Mouse (Mus musculus) T-helper 17 cell (primary cell): ENCODE data around the gene 9930111J21Rik2.

Experiments
- in situ Hi-C, 2 experiments: fragments of 300-600 bp; cut with MboI, MseI; formaldehyde crosslinking; loops; 1 replicate in 1 of 2; 2 replicates in 1 of 2; pipeline ENCODE4 v1.15.1; 2025; ENCODE audit warnings: high pct_unique_total_duplicates in 2 of 2

The 9930111J21Rik2 gene

GRCm38 (mm10) chr11:49051093-49051891 is at the start of gene 9930111J21Rik2:
Gene 9930111J21Rik2, minus strand, starts transcription at chr11:49051242.
- in situ Hi-C loops = loop anchor here (5.0 kb wide), 2 partner anchors 36 to 74 kb away; partner anchors contain the start of genes 9930111J21Rik1 (in 1 of the 2) and Olfr56 (in 1 of the 2)

- in situ Hi-C loops = no loop called here
Measured at GRCm38 (mm10) chr11:49100409-49100808, 49.4 kb upstream of the 9930111J21Rik2 start.

GRCm38 (mm10) chr11:49095367-49095766 is 44.3 kb upstream of the 9930111J21Rik2 start:
- in situ Hi-C loops = loop anchor here in 1 of 2 experiments (5.0 kb wide), 4 partner anchors 38 to 308 kb away; partner anchors contain the start of gene Irgm1

DNA sequence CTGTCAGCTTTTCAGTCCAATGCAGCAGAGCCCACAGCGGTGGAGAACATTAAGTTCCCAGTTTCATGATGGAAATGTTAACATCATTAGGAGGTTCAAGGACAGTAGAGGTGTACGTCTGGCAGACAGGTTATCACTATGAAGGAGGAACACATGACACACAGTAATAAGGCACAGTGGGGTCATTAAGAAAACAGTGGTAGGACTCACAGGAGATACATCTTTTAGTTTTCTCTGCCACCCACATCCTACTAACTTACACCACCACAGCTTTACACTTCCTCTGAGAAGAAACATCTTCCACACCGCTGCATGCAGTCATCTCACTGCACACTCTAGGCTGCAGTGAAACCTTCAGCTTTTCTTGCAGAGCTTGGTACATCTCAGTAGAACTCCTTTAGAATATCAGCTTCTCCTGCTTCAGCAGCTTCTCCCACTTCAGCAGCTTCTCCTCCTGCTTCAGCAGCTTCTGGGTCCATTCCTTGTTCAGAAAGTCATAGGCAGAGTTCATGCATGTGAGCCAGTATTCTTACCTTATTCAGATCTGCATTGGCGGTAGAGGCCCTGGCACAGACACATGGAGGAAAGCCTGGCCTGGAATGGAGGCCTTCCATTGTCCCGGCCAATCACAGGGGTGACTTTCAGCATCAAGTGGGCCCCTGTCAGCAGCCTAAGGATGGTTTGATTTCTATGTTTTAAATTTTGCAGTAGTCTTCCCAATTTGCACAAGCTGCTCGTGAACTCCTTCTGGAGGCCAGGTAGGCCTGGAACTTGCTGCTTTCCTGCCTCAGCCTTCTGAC is 43.0 kb upstream of the 9930111J21Rik2 start:
- in situ Hi-C loops = no loop called here

GRCm38 (mm10) chr11:49092786-49093185 is 41.7 kb upstream of the 9930111J21Rik2 start:
- in situ Hi-C loops = no loop called here

DNA sequence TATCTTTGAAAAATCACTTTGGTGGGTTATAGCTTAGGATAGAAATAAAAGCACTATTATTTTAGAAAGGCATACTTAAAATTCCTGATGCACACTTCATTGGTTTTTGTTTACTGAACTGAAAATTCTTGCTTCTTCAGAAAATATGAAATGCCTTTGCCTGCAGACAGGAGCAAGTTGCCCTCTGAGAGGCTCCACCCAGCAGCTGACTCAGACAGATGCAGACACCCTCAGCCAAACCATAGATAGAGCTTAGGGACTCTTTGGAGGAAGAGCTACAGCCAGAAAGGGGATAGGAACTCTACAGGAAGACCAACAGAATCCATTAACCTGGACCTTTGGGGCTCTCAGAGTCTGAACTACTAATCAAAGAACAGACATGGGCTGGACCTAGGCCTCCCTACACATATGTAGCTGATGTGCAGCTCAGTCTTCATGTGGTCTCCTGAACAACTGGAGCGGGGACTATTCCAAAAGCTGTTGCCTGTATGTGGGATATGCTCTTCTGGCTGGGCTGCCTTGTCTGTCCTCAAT is 41.1 kb upstream of the 9930111J21Rik2 start:
- in situ Hi-C loops = no loop called here

DNA sequence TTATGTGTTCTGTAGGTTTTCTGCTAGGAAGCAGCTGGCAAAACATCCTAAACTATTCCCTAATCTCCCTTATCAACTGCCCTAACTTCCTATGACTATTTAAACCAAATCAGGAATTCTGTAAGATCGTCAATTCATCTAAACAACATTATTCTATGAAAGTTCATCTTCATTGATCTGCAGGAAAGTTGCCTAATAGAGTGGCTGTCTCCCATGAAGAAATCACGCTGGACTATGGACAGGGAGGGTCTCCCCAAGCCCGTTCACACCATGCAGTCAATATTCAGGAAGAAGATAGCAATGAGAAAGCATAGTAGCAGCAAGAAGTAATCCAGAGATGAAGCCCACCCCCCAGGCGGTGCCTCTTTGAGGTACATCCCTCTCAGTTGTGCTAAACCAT is 40.1 kb upstream of the 9930111J21Rik2 start:
- in situ Hi-C loops = no loop called here

- in situ Hi-C loops = no loop called here
Measured at GRCm38 (mm10) chr11:49090551-49090950, 39.5 kb upstream of the 9930111J21Rik2 start.

GRCm38 (mm10) chr11:49089735-49090507 is 38.9 kb upstream of the 9930111J21Rik2 start:
- in situ Hi-C loops = loop anchor here in 1 of 2 experiments (5.0 kb wide), 1 partner anchor 38 kb away; the partner anchor contains the start of gene 9930111J21Rik2

GRCm38 (mm10) chr11:49088990-49089652 is 38.1 kb upstream of the 9930111J21Rik2 start:
- in situ Hi-C loops = loop anchor here in 1 of 2 experiments (5.0 kb wide), 1 partner anchor 37 kb away; the partner anchor contains the start of gene 9930111J21Rik2

DNA sequence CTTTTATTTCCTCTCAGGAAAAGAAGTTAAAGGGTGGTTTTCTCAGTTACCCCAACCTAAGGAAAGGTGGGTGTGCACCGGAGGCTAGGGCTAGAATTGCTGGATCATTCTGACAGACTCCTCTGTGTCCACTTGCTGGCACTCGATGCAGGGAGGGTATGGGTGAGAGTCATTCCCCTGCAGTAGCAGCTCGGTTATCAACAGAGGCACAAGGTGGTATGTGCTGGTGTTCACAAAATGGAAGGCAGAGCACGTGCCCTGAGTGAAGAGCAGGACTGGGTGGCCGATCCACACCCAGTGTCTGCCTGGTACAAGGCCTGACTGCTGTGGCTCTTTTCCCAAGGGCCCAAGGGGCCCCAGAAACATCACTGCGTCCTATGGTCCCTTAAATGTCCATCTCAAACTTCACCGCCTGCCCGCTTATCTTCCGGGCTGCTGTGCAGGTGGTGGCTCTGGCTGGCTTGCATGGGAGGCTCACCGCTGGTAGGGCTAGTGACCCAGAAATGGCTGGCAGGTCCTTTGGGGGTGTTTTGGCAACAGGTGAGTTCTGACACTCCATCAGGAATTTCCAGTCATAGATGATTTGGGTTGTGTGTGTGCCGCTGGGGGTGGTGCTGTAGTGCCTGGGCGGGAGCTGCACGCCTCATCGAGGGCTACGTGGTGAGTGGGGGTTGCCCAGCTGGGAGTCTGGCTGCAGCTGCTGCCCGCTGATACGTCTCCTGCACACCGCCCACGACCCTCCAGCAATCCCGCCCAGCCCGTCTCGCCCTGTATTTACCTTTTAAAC is 37.0 kb upstream of the 9930111J21Rik2 start:
- in situ Hi-C loops = loop anchor here in 1 of 2 experiments (5.0 kb wide), 1 partner anchor 36 kb away; the partner anchor contains the start of gene 9930111J21Rik2

- in situ Hi-C loops = loop anchor here in 1 of 2 experiments (5.0 kb wide), 1 partner anchor 35 kb away; the partner anchor contains the start of gene 9930111J21Rik2
Measured at GRCm38 (mm10) chr11:49086858-49087361, 35.9 kb upstream of the 9930111J21Rik2 start.

GRCm38 (mm10) chr11:49084875-49085274 is 33.8 kb upstream of the 9930111J21Rik2 start:
- in situ Hi-C loops = loop anchor here in 1 of 2 experiments (5.0 kb wide), 1 partner anchor 33 kb away; the partner anchor contains the start of gene 9930111J21Rik2

DNA sequence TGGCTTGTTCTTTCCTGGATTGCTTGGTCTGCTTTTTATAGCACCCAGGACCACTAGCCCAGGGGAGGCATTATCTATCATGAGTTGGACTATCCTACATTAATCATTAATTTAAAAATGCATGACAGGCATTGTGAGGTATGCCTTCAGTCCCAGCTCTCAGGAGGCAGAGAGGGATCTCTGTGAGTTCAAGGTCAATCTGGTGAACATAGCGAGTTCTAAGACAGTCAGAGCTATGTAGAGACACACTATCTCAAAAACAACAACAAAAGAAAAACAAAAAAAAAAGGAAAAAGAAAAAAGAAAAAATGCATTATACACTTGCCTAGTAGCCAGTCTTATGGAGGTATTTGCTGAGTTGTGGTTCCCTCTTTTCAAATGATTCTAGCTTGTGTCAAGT is 33.3 kb upstream of the 9930111J21Rik2 start:
- in situ Hi-C loops = no loop called here

GRCm38 (mm10) chr11:49083808-49084207 is 32.8 kb upstream of the 9930111J21Rik2 start:
- in situ Hi-C loops = no loop called here

- in situ Hi-C loops = no loop called here
Measured at GRCm38 (mm10) chr11:49083146-49083545, 32.1 kb upstream of the 9930111J21Rik2 start.

- in situ Hi-C loops = no loop called here
Measured at GRCm38 (mm10) chr11:49081886-49082285, 30.8 kb upstream of the 9930111J21Rik2 start.

DNA sequence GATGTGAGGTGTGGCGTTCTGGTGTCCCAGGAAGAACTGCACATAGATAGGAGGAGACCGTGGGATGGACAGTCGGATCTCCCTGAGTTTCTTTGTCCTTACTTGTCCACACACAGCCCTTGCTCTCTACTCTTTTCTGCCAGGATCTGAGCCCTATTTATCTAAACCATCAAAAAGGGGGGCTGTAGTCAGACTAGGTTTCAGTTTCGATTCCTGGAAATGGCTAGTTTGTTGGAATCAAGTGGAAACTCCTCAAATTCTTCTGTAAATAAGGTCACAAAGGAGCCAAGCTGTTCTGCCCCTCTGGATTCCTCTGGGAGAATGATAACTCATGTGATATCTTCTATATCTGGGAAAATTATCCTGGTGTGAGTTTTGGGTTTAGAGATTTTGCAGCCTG is 30.3 kb upstream of the 9930111J21Rik2 start:
- in situ Hi-C loops = no loop called here

- in situ Hi-C loops = no loop called here
Measured at GRCm38 (mm10) chr11:49080636-49081035, 29.6 kb upstream of the 9930111J21Rik2 start.
